Mouse (Mus musculus): ENCODE data around the gene Olfr871. TPM values are rescaled to one million over a fixed set of nuclear protein-coding genes. Genes with fewer than 3 reads are reported as not detected.

Gene Olfr871
- polyA plus RNA-seq (2014; fragmentation: Illumina TruSeq; extraction: RNeasy Lipid Tissue Mini Kit (QIAGEN cat#74804)) = not detected

DNA sequence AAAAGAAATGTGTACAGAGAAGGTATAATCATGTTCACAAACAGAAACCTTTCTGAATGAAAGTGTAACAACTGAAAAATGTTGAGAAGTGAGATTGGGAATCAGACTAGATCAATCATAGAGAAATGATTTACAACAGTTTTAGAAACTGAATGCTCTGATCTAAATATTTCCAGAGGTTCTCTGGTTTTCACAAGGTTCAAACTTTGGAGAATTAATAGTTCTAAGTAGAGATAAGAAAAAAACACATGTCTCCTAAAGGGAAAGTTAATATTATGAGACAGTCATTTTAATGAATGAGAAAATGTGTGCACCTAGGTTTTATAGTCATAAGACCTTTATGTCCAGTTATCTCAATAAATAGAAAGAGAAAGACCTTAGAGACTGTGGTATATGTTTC, at the start of gene Olfr871:
Olfr871 (plus strand) TSS at position 301 of the 400 bp plus-strand sequence.

DNA sequence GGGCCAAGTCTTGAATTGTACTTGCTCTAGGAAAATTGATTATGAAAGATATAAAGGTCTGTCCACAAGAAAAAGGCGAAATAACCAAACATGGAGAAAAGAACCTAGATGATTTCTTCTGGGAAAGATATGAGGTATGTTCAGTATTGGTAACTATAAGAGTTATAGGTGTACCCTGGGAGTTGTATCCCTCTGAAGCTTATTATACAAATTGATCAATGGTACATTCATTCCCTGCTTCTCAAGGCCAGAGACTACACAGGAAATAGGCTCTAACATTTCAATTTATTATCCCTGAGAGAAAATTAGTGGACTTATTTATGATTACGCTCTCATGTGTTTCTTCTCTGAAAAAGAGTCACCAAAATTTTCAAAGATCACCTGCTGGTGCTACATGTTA, 38.0 kb upstream of the Olfr871 start, which contains the start of gene Olfr870:
Olfr870 (minus strand) TSS at position 101 of the 400 bp plus-strand sequence.

GRCm38 (mm10) chr9:20236819-20237218, 24.8 kb downstream of the Olfr871 start, which contains the start of gene Olfr872:
TSS of gene Olfr872 (plus strand) at chr9:20237119.

Other genes with a start within 250 kb of the Olfr871 start
- gene Olfr866, start 184.2 kb upstream of the Olfr871 start, polyA plus RNA-seq (2014; fragmentation: Illumina TruSeq; extraction: RNeasy Lipid Tissue Mini Kit (QIAGEN cat#74804)) = not detected
- gene Olfr867, start 154.6 kb upstream of the Olfr871 start, polyA plus RNA-seq (2014; fragmentation: Illumina TruSeq; extraction: RNeasy Lipid Tissue Mini Kit (QIAGEN cat#74804)) = not detected
- gene Olfr868, start 113.6 kb upstream of the Olfr871 start, polyA plus RNA-seq (2014; fragmentation: Illumina TruSeq; extraction: RNeasy Lipid Tissue Mini Kit (QIAGEN cat#74804)) = not detected
- gene Olfr869, start 83.2 kb upstream of the Olfr871 start, polyA plus RNA-seq (2014; fragmentation: Illumina TruSeq; extraction: RNeasy Lipid Tissue Mini Kit (QIAGEN cat#74804)) = not detected
- gene Olfr870, start 38.1 kb upstream of the Olfr871 start, polyA plus RNA-seq (2014; fragmentation: Illumina TruSeq; extraction: RNeasy Lipid Tissue Mini Kit (QIAGEN cat#74804)) = not detected
- gene Olfr872, start 24.9 kb downstream of the Olfr871 start, polyA plus RNA-seq (2014; fragmentation: Illumina TruSeq; extraction: RNeasy Lipid Tissue Mini Kit (QIAGEN cat#74804)) = not detected
- gene Olfr39, start 70.1 kb downstream of the Olfr871 start, polyA plus RNA-seq (2014; fragmentation: Illumina TruSeq; extraction: RNeasy Lipid Tissue Mini Kit (QIAGEN cat#74804)) = not detected
- not detected for gene Olfr873, start 86.3 kb downstream of the Olfr871 start, polyA plus RNA-seq (2014; fragmentation: Illumina TruSeq; extraction: RNeasy Lipid Tissue Mini Kit (QIAGEN cat#74804))
- not detected for gene Olfr18, start 123.9 kb downstream of the Olfr871 start, polyA plus RNA-seq (2014; fragmentation: Illumina TruSeq; extraction: RNeasy Lipid Tissue Mini Kit (QIAGEN cat#74804))
- 32.7 TPM for gene Zfp560, start 173.0 kb downstream of the Olfr871 start, polyA plus RNA-seq (2014; fragmentation: Illumina TruSeq; extraction: RNeasy Lipid Tissue Mini Kit (QIAGEN cat#74804))
- 63.8 TPM for gene Zfp26, start 248.0 kb downstream of the Olfr871 start, polyA plus RNA-seq (2014; fragmentation: Illumina TruSeq; extraction: RNeasy Lipid Tissue Mini Kit (QIAGEN cat#74804))